Comparison of ENCODE assay signal across 30 mouse cellular contexts in genomic region chr1:151614320-151614935, GRCm38 (mm10). TPM values are rescaled to one million over a fixed set of nuclear protein-coding genes. Genes with fewer than 3 reads are reported as not detected.
DNase-seq lines count a peak whose midpoint lies in the region; ATAC-seq and TF ChIP-seq lines count a peak whose summit lies in the region.
"Had no signal": no experiment of that assay in that cellular context is flagged by ENCODE, and none has a peak within 500 bp of the region (broad histone marks: within the 10 kb centered on the region; RNA-seq: fewer than 3 reads in every experiment).

No protein-coding gene starts in this region.

- no peak for TF ChIP-seq CTCF in heart, postnatal 0 days (IDR thresholded peaks at IDR 0.05; ENCODE audit: low read depth)
- no peak for TF ChIP-seq CTCF in MEL (IDR thresholded peaks at IDR 0.05 in 2 of 3, conservative IDR thresholded peaks at IDR 0.05 in 1 of 3; ENCODE audit: control insufficient read depth in 1 of 3, insufficient read depth in 1 of 3, low read depth in 2 of 3, low read length in 3 of 3, poor library complexity in 1 of 3, severe bottlenecking in 1 of 3)
- no peak for TF ChIP-seq CTCF in brain, embryonic 14.5 days (IDR thresholded peaks at IDR 0.05; ENCODE audit: borderline replicate concordance, extremely low read depth, insufficient read depth, insufficient read length)

- H3K36me3 ChIP-seq in heart, postnatal 0 days (replicated peaks; ENCODE audit: control insufficient read depth, insufficient read depth, low read length) = no peaks in the 10 kb centered on the region
- H3K36me3 ChIP-seq in MEL (ENCODE audit: control insufficient read depth in 1 of 2, insufficient read depth in 2 of 2, low read length in 2 of 2) = peaks cover 0 to 30% of the 10 kb centered on the region in 2 experiments; a peak in 2 of 4 replicates
- H3K36me3 ChIP-seq: G1E; hindbrain, embryonic 10.5 days; hindbrain, embryonic 15.5 days; limb, embryonic 12.5 days; liver, embryonic 13.5 days; midbrain, embryonic 13.5 days; neural tube, embryonic 13.5 days; stomach, embryonic 15.5 days had no signal

- TF ChIP-seq EP300 in heart, postnatal 0 days (IDR thresholded peaks at IDR 0.05; ENCODE audit: low read depth) = no peak
- peak in 1 of 2 experiments; percentile 46; a peak in 2 of 4 replicates for TF ChIP-seq EP300 in MEL (IDR thresholded peaks at IDR 0.05; ENCODE audit: low read depth in 1 of 2, low read length in 2 of 2)

- no peaks in the 10 kb centered on the region for H3K79me2 ChIP-seq in MEL (ENCODE audit: control insufficient read depth, insufficient read depth, low read length, poor library complexity)

- peaks cover 5% of the 10 kb centered on the region; the same call in 1 of the 2 replicates for H3K4me1 ChIP-seq in heart, postnatal 0 days (ENCODE audit: control insufficient read depth, insufficient read depth)
- peaks cover 12 to 17% of the 10 kb centered on the region in 2 experiments for H3K4me1 ChIP-seq in MEL (ENCODE audit: control insufficient read depth in 1 of 2, insufficient read depth in 2 of 2, low read length in 2 of 2)
- H3K4me1 ChIP-seq: hindbrain, embryonic 10.5 days; limb, embryonic 12.5 days; midbrain, embryonic 13.5 days; stomach, embryonic 15.5 days had no signal

- no peak overlapping the region for H3K27ac ChIP-seq in heart, postnatal 0 days (ENCODE audit: low read depth)
- no peak overlapping the region for H3K27ac ChIP-seq in MEL (ENCODE audit: control insufficient read depth, low read depth, low read length)
- H3K27ac ChIP-seq: hindbrain, embryonic 10.5 days; hindbrain, embryonic 15.5 days; left cerebral cortex, adult 2 months; limb, embryonic 12.5 days; liver, embryonic 13.5 days; macrophage; midbrain, embryonic 13.5 days; neural tube, embryonic 13.5 days; stomach, embryonic 15.5 days had no signal

- peak; percentile 19 for DNase-seq in adrenal gland, postnatal 14 days
- no peak for DNase-seq in adrenal gland, postnatal 25 days
- DNase-seq in heart, postnatal 0 days (ENCODE audit: low spot score) = no peak
- DNase-seq in heart, postnatal 36 days = no peak
- peak; percentile 41 for DNase-seq in MEL (ENCODE audit: low read depth, low spot score)
- peak; percentile 47 for DNase-seq in brain, embryonic 14.5 days (ENCODE audit: low read depth)
- DNase-seq in ovary, adult 18-20 months (ENCODE audit: low spot score) = no peak
- DNase-seq in retina, postnatal 1 day = no peak
- DNase-seq: adrenal gland, adult 2 months; cerebellum, adult 2 months; cerebellum, postnatal 14 days; gastrocnemius, postnatal 14 days; heart, adult 18-20 months; kidney, adult 11 months; liver, embryonic 13.5 days; lung, adult 2 months; lung, postnatal 10 days; right cerebral cortex, postnatal 25 days had no signal

- no peaks in the 10 kb centered on the region for H3K9me3 ChIP-seq in heart, postnatal 0 days (replicated peaks; ENCODE audit: control insufficient read depth, low read length)
- H3K9me3 ChIP-seq in MEL (replicated peaks; ENCODE audit: insufficient read depth, low read length) = no peaks in the 10 kb centered on the region
- H3K9me3 ChIP-seq: G1E; hindbrain, embryonic 10.5 days; hindbrain, embryonic 15.5 days; limb, embryonic 12.5 days; liver, embryonic 13.5 days; midbrain, embryonic 13.5 days; neural tube, embryonic 13.5 days; stomach, embryonic 15.5 days had no signal

- H3K4me3 ChIP-seq in heart, postnatal 0 days (ENCODE audit: low read depth, low read length) = no peak overlapping the region
- H3K4me3 ChIP-seq in MEL (ENCODE audit: control insufficient read depth in 1 of 2, insufficient read depth in 1 of 2, low read depth in 2 of 2, low read length in 2 of 2) = no peak overlapping the region
- H3K4me3 ChIP-seq: erythroblast, embryonic 14.5 days; hindbrain, embryonic 10.5 days; hindbrain, embryonic 15.5 days; left cerebral cortex, adult 2 months; limb, embryonic 12.5 days; liver, embryonic 13.5 days; midbrain, embryonic 13.5 days; neural tube, embryonic 13.5 days; stomach, embryonic 15.5 days had no signal

- 0 out of 2 replicates have a peak overlapping the region, but pooled peaks have one; percentile 18 for H3K4me2 ChIP-seq in heart, postnatal 0 days (ENCODE audit: low read depth, low read length)
- H3K4me2 ChIP-seq: heart, embryonic 11.5 days; hindbrain, embryonic 15.5 days; limb, embryonic 12.5 days; liver, embryonic 13.5 days; midbrain, embryonic 13.5 days; neural tube, embryonic 13.5 days; stomach, embryonic 15.5 days had no signal

- no peak overlapping the region for H3K9ac ChIP-seq in heart, postnatal 0 days (replicated peaks; ENCODE audit: low read depth, low read length)
- H3K9ac ChIP-seq in MEL (ENCODE audit: control insufficient read depth, low read depth, low read length, poor library complexity, severe bottlenecking) = no peak overlapping the region
- H3K9ac ChIP-seq: hindbrain, embryonic 15.5 days; limb, embryonic 12.5 days; liver, embryonic 13.5 days; midbrain, embryonic 13.5 days; neural tube, embryonic 13.5 days; stomach, embryonic 15.5 days had no signal

- H3K27me3 ChIP-seq in heart, postnatal 0 days (ENCODE audit: control insufficient read depth, insufficient read depth, low read length) = no peaks in the 10 kb centered on the region
- no peaks in the 10 kb centered on the region for H3K27me3 ChIP-seq in MEL (ENCODE audit: control insufficient read depth in 1 of 2, insufficient read depth in 2 of 2, low read length in 2 of 2)
- H3K27me3 ChIP-seq: hindbrain, embryonic 15.5 days; limb, embryonic 12.5 days; liver, embryonic 13.5 days; midbrain, embryonic 13.5 days; neural tube, embryonic 13.5 days; stomach, embryonic 15.5 days had no signal

- TF ChIP-seq RAD21 in MEL (IDR thresholded peaks at IDR 0.05; ENCODE audit: low read depth, low read length) = no peak

- no peak for ATAC-seq in heart, postnatal 0 days (ENCODE audit: insufficient read depth, low read depth)
- ATAC-seq: inflammation-experienced regulatory T-cells, adult 6 months; midbrain, embryonic 13.5 days had no signal

- WGBS in heart, postnatal 0 days = 55% methylated on average over 10 of the region's 10 CpGs

- no peak for TF ChIP-seq POLR2A in MEL (IDR thresholded peaks at IDR 0.05; ENCODE audit: control insufficient read depth in 1 of 2, insufficient read depth in 1 of 2, low read depth in 1 of 2, low read length in 2 of 2, poor library complexity in 1 of 2)
- TF ChIP-seq POLR2A in brain, embryonic 14.5 days (IDR thresholded peaks at IDR 0.05; ENCODE audit: borderline replicate concordance, extremely low read depth, insufficient read depth, insufficient read length, poor library complexity, severe bottlenecking) = no peak

- intact Hi-C loops in heart, postnatal 36 days (cut with DNase I) = no loop called here

TF ChIP-seq in MEL, 35 proteins besides CTCF, POLR2A, EP300 and RAD21:
- TF ChIP-seq TAL1 (IDR thresholded peaks at IDR 0.05; ENCODE audit: low read length) = peak; percentile 46
- TF ChIP-seq GATA1 (IDR thresholded peaks at IDR 0.05; ENCODE audit: low read depth, low read length) = 0 out of 2 replicates have a peak, but pooled peaks have one; percentile 29
- TF ChIP-seq USF2 (IDR thresholded peaks at IDR 0.05; ENCODE audit: borderline replicate concordance in 1 of 2, insufficient read depth in 1 of 2, low read depth in 1 of 2, low read length in 2 of 2) = no peak
- TF ChIP-seq ZNF384 (IDR thresholded peaks at IDR 0.05; ENCODE audit: low read depth, low read length) = peak; percentile 35; the same call in 1 of the 2 replicates
- TF ChIP-seq ELF1 (IDR thresholded peaks at IDR 0.05; ENCODE audit: low read depth, low read length) = no peak

RNA-seq across cellular contexts. Expression of gene Fam129a, which starts 43.4 kb away (rescaled TPM):
- 102 and 121 TPM in 2 replicates for total RNA-seq in adrenal gland, postnatal 14 days (2021)
- total RNA-seq in adrenal gland, postnatal 25 days (2021) = 85.1 and 93.9 TPM in 2 replicates
- total RNA-seq in heart, postnatal 0 days (2014; rRNA removed; ENCODE audit: low replicate concordance) = 18.8 and 64.3 TPM in 2 replicates
- polyA plus RNA-seq in heart, postnatal 0 days (2015; fragmentation: Nextera tagmentation; extraction: Ambion mirVana) = 13.9 and 14.1 TPM in 2 replicates
- total RNA-seq in heart, postnatal 36 days (2021) = 10 to 100 TPM; 12.8 to 18.2 TPM
- 3.1 and 7.4 TPM in 2 replicates for total RNA-seq in MEL (2012; rRNA removed)
- polyA plus RNA-seq in MEL (2012; ENCODE audit: insufficient read depth in 1 of 2, insufficient read length in 2 of 2, low read depth in 1 of 2, low replicate concordance in 2 of 2, missing spikeins in 1 of 2) = 10 to 100 TPM in 1 of 2 experiments, 1 to 10 TPM in 1; 8.8 to 67.5 TPM
- 0.50 and 0.90 TPM in 2 replicates for polyA plus RNA-seq in brain, embryonic 14.5 days (2012; rRNA removed)
- polyA plus RNA-seq: G1E had no signal

Comparison
In these comparisons a context has a peak if more than half of its experiments do, and no peak if none do; other contexts are left out.
1. DNase-seq: peak in adrenal gland, postnatal 14 days (single experiment), MEL (single experiment) and brain, embryonic 14.5 days (single experiment); none in adrenal gland, postnatal 25 days (single experiment), heart, postnatal 0 days (single experiment), heart, postnatal 36 days (0 of 2), ovary, adult 18-20 months (single experiment) and retina, postnatal 1 day (single experiment).